Mouse (Mus musculus) heart, postnatal 36 days (tissue): ENCODE measurements at regions not wholly inside any gene's neighbourhood (a gene's known extent, or its start where the extent isn't known, plus 50 kb on each side); places are given as distances from the start of the nearest gene placed in this dataset.
"Not testable (repeated sequence)": the region's sequence is repeated elsewhere in the genome, so short reads cannot be mapped to it uniquely, and the experiment has no call there.

ENCODE experiments used
- DNase-seq, 2 experiments: peaks; one replicate each; pipeline ENCODE4 v3.0.0; 2021 to 2022
- intact Hi-C: fragments of 180-260 bp; cut with DNase I; formaldehyde crosslinking; loops from one replicate; pipeline ENCODE4 v1.15.1; 2025

DNA sequence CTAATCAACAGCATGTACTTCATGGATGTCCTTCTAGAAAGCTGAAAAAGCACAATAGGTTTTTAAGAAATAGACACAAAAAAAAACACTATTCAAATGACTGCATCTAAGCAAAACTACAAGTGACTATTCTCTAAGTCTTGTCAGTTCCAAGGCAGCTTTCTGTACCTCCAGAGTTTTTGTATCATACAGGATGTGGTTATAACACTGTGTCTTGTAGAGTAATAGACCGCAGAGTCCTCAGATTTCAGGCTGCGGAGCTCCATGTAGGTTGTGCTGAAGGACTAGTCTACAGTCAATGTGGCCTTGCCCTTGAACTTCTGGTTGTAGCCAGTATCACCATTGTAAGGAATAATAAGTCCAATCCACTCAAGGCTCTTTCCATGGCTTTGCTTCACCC, 1137.7 kb upstream of the Zfp386 start:
- intact Hi-C loops, DNase-seq: not testable (repeated sequence)

DNA sequence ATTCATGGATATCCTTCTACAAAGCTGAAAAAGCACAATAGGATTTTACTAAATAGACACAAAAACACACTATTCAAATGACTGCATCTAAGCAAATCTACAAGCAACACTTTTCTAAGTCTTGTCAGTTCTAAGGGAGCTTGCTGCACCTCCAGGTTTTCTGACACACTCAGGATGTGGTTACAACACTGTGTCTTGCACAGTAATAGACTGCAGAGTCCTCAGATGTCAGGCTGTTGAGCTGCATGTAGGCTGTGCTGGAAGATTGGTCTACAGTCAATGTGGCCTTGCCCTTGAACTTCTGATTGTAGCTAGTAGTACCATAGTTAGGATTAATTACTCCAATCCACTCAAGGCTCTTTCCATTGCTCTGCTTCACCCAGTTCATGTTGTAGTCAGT, 1133.1 kb upstream of the Zfp386 start:
- DNase-seq, intact Hi-C loops: not testable (repeated sequence)

DNA sequence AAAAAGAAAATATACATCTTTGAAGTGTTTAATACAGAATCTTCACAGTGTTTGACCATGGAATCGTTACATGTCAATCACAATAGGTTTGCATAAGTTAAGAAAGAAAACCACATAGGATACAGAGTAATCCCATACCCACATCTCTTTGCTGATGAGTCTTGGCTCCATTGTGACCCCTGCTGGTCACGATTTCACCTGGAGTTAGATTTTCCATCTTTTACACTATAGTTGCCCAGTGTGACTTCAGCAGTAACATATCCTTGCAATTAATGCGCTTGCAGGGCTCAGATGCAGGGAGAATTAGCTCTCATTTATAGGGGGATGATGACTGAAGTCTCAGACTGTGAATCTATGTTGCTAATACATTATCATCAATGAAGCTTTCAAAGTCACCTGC, 1119.8 kb upstream of the Zfp386 start:
- intact Hi-C loops = no loop called here
- no peak for DNase-seq

DNA sequence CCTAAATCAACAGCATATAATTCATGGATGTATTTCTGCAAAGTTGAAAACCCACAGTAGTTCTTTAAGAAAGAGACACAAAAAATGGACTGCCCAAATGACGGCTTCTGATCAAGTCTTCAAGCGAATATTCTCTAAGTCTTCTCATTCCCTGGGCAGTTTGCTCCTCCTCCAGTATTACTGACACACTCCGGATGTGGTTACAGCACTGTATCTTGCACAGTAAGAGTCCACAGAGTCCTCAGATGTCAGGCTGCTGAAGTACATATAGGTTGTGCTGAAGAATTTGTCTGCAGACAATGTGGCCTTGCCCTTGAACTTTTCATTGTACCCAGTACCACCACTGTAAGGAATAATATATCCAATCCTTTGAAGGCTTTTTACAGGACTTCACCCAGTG, 1115.4 kb upstream of the Zfp386 start:
- intact Hi-C loops = no loop called here

DNA sequence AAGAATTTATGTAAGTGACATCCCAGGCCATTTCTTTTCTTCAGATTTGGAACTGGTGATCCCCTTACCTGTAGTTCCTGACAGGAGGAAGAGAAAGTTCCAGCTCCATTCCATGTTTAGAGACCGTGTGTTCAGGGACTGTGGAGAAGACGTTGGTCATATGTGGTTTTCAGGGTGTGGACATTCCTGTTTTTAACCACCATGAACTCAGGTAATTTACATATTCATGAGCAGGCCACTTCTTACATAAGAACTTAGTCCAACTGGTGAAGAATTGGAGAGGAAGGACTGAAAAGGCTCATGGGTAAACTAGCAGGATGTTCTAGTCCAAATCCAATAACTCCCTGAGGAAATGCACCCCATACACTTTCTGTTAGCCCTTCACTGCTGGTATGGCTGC, 1114.9 kb upstream of the Zfp386 start:
- intact Hi-C loops = no loop called here

More for the DNA sequence above, 1115.4 kb upstream of the Zfp386 start:
- DNase-seq = no peak

DNA sequence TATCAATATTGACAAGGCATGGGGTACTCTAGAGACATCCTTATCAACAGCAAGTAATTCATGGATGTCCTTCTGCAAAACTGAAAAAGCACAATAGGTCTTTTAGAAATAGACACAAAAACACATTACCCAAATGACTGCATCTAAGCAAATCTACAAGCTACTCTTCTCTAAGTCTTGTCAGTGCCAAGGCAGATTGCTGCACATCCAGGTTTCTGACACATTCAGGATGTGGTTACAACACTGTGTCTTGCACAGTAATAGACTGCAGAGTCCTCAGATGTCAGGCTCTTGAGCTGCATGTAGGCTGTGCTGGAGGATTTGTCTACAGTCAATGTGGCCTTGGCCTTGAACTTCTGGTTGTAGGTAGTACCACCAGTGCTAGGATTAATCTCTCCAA, 1110.7 kb upstream of the Zfp386 start:
- DNase-seq, intact Hi-C loops: not testable (repeated sequence)

More for the DNA sequence above, 1114.9 kb upstream of the Zfp386 start:
- DNase-seq = no peak

DNA sequence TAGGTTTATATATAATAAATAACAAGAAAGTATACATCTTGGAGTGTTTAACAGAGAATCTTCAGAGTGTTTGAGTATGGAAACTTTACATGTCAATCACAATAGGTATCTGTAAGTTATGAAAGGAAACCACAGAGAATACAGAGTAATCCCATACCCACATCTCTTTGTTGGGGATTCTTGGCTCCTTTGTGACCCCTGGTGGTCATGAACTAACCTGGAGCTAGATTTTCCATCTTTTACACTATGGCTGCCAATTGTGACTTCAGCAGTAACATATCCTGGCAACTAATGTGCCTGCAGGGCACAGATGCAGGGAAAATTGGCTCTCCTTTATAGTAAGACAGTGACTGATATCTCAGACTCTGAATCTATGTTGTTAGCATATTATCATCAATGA, 1107.9 kb upstream of the Zfp386 start:
- DNase-seq = no peak
- intact Hi-C loops = no loop called here

DNA sequence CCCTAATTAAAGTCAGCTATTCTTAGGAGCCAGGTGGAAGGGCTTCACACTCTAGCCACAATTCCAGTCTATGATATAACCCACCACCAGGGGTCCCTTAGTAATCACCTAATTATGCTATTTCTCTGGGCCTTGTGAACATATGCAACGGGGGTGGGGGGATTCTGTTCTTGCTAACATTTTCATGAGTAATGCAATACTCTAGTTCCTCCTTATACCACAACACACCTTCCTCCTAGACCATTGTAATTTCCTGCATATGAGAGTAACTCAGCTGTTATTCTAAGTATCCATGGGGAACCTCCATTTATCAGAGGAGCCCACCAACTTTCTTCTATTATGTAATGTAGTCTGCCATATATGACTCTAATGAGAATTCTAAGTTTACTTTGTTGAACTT, 1085.4 kb upstream of the Zfp386 start:
- DNase-seq = no peak
- intact Hi-C loops = no loop called here

DNA sequence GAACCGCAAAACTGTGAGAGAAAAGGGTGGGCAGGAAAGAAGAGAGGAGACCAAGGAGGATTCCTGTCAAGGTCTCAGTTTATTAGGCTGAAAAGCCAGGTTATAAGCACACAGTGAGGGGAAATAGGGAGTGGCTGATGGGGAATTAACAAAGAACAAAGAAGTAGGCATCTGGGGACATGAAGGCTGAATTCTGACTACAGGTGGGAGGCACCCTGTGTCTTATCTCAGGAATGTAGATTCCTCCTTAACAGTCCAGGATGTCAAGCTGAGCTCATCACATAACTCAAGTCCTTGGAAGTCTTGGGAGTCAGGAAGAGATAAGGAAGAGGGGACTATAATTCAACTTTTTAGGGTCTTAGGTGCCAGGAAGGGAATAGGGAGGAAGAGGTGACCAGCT, 1083.3 kb upstream of the Zfp386 start:
- DNase-seq, intact Hi-C loops: not testable (repeated sequence)

DNA sequence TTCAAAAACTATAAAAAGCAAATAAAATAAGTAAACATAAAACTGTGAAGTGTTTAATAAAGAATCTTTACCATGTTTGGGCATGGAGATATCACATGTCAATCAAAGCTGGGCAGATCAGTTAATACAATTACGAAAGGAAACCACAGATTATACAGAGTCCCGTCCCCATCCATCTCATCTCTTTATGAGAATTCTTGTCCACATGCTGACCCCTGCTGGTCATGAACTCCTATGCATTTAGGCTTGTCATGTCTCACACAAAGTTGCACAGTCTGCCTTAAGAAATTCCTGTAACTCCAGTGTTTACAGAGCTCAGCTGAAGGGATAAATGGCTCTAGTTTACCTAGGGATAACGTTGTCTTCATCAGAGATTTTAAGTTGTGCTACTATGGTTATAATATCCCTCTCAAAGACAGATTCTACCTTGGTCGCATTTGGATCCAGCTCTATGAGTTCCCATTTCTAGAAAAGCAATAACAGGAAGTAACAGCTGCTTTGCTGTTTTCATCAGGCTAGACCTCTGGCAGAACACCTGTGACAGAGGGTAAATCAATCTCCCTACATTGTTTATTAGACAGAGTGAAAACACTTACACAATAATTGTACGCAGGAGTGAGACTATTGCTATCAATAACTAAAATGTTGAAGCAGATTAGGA, 1065.9 kb upstream of the Zfp386 start:
- intact Hi-C loops = no loop called here
- no peak for DNase-seq

DNA sequence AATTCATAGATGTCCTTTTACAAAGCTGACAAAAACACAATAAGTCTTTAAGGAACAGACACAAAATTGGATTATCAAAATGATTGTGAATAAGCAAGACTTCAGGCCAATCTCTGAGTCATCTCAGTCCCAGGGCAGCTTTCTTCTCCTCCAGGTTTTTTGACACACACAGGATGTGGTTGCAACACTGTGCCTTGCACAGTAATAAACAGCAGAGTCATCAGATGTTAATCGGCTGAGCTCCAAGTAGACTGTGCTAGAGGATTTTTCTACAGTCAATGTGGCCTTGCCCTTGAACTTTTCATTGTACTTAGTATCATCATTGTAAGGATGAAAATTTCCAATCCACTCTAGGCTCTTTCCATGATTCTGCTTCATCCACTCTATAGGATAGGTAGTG, 1056.6 kb upstream of the Zfp386 start:
- DNase-seq = no peak
- intact Hi-C loops = no loop called here

DNA sequence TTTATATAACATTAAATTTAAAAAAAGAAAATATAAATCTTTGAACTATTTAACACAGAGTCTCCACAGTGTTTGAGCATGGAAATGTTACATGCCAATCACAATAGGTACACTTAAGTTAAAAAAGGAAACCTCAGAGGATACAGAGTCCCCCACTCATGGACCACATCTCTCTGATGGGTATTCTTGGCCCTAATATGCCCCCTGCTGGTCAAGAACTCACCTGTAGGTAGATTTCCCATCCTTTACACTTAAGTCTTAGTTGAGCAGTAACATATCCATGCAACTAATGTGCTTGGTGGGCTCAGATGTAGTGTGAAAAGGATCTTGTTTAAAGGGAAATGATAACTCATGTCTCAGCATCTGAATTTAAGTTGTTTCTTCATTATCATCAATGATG, 1050.7 kb upstream of the Zfp386 start:
- DNase-seq = no peak
- intact Hi-C loops = no loop called here

DNA sequence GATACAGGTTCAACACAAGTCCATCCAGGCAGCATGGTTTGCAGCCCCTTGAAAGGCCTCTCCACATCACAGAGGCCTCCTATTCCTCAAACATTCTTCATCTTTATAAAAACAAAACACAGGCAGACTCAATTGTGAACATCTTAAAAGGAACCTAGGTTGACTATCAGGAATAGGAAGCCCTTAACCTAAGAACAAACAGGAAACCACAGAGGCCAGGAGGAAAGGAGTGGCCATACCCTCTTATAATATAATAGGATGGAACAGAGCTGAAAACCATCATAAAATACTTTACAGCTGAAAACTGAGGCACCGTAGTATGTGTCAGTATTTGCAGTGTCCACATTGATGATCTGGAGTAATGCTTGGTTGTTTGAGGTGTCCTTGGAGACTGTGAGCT, 1044.4 kb upstream of the Zfp386 start:
- intact Hi-C loops = no loop called here
- DNase-seq = no peak

DNA sequence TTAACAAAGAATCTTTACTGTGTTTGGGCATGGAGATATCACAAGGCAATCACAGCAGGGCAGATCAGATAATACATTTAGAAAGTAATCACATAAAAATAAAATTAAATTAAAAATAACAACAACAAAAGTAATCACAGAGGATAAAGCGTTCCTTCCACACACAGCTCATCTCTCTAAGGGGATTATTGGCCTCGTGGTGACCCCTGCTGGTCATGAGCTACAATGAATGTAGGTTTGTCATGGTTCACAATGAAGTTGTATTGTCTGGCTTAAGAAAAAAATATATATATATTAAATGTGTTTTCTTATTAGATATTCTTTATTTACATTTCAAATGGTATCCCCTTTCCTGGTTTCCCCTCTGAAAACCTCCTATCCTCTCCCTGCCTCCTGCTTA, 1039.1 kb upstream of the Zfp386 start:
- intact Hi-C loops = no loop called here
- DNase-seq = no peak

DNA sequence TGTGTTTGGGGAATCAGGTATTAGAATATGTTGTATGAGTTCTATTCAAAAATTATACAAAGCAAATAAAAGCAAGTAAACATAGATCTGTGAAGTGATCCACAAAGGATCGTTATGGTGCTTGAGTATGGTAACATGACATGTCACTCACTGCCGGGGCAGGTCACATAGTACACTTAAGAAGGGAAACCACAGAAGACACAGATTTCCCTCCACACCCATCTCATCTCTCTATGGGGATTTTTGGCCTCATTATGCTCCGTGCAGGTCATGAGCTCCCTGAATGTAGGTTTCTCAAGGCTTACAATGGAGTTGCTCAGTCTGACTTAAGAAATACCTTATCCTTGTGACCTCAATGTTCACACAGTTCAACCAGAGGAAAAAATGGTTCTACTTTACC, 1034.8 kb upstream of the Zfp386 start:
- intact Hi-C loops = no loop called here
- no peak for DNase-seq

DNA sequence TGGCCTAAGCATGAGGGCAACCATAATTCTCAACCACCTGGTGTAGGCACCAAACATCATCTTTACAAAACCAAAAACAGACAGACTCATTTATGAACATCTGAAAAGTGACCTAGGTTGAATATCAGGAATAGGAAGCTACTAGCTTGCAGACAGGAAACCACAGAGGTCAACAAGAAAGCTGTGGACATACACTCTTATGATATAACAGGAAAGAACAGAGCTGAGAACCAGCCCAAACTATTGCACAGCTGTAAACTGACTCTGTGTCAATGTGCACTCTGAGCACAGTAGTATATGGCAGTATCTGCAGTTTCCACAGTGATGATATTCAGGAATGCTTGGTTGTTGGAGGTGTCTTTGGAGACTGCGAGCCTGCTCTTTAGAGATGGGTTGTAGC, 1023.8 kb upstream of the Zfp386 start:
- intact Hi-C loops = no loop called here

DNA sequence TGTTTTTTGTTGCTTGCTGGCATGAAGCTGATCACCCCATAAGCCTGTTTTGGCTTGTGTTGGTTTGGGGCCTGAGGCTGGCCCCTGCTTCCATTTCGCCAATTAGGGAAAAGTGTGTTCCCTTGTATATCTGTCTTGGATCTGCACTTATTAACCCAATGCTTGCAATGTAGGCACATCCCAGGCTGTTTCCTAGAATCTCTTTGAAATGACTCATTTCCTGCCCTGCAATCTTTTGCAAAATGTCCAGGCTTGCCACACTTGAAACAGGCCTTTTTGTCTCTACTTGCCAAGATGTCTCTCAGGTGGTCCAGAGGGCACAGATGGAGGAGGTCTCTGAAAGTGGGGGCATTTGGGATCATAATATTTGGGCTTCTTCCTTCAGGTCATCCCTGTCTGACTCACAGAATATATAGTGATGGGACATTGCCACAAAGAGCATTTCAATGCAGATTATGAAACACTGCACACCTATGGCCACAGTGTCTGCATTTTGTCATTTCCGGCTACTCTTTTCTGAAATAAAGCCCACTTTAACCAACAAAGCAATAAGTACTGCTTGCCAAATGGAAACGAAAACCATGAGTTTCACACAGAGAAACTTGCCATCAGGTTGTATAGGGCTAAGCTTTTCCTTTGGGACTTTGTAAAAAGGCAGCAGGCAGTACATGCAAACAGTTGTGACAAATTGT, 1012.9 kb upstream of the Zfp386 start:
- intact Hi-C loops = no loop called here
- DNase-seq = no peak

More for the DNA sequence above, 1023.8 kb upstream of the Zfp386 start:
- no peak for DNase-seq

DNA sequence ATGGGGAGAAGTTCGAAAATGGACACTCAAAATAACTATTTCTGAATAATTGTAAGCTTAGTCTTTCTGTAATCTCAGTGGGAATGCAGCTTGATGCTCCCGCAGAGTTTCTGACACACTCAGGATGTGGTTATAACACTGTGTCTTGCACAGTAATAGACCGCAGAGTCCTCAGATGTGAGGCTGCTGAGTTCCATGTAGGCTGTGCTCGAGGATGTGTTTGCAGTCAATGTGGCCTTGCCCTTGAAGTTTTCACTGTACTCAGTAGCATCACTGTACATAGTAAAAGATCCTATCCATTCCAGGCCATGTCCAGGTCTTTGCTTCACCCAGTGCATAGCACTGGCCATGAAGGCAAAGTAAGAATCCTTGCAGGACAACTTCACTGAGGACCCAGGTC, 992.4 kb upstream of the Zfp386 start:
- intact Hi-C loops = no loop called here
- no peak for DNase-seq

DNA sequence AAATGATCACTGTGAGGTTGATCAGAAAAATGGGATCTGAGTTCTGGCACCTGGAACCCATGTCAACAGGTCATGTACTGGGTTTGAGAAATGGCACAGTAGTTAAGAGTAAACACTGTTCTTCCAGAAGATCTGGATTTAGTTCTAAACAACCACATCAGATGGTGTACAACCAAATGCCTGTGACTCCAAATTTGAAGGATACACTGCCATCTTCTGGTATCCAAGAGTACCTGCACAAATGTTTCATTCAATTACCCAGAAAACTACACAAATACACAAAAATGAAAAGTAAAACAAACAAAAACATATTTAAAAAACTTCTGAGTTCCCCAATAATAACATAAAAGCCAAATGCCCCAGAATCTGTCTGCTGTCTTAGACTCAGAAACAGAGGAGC, 987.6 kb upstream of the Zfp386 start:
- intact Hi-C loops, DNase-seq: not testable (repeated sequence)

DNA sequence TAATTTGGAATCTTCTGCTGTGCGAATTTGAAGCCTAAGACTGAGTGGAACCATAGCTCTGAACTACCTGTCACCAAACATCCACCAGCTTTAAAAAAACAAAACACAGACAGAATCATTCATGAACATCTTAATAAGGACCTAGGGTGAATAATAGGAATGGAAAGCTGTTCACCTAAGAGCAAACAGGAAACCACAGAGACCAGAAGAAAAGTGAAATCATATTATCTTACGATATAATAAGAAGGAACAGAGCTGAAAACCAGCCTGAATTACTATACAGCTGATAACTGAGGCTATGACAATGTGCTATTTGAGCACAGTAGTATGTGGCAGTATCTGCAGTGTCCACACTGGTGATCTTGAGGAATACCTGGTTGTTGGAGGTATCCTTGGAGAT, 980.3 kb upstream of the Zfp386 start:
- no peak for DNase-seq
- intact Hi-C loops = no loop called here

DNA sequence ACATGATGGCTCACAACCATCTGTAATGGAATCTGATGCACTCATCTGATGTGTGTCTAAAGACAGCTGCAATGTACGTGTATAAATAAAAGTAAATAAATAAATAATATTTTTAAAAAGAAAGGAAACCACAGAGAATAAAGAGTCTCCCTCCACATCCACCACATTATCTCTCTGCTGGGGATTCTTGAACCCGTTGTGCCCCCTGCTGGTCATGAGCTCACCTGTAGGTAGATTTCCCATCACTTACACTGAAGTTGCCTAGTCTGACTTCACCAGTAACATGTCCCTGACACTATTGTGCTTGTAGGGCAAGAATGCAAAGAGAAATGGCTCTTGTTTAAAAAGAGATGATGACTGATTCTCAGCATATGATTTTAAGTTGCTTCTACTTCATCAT, 956.1 kb upstream of the Zfp386 start:
- intact Hi-C loops, DNase-seq: not testable (repeated sequence)

DNA sequence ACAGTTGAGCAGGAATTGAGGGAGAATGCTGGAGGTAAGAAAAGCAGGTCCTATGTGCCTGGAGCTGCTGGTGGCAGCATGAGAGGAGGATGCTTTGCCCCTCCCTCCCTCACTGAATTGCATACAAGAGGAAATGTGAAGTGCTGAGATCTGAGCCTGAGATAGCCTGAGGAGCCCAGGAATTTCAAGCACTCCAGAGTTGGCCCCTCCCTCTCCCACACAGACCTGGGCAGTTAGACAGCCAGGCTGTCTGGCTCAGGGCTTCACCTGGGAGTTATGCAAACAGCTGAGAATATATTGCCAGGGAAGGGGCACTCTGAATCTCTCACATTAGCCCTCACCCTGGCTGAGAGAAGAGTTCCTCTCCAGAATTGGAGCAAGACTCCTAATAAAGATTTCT, 937.8 kb upstream of the Zfp386 start:
- no peak for DNase-seq
- intact Hi-C loops = no loop called here
